Mouse (Mus musculus) thymus, adult 18-20 months (tissue): ENCODE results near the gene Pcp4l1.
"Not testable (repeated sequence)": the region's sequence is repeated elsewhere in the genome, so short reads cannot be mapped to it uniquely, and the experiment has no call there.

Source experiments
- DNase-seq, 2 experiments: peaks; one replicate each; pipeline ENCODE4 v3.0.0; 2022; ENCODE audit warnings: mixed read lengths in 2 of 2

Pcp4l1 gene

DNA sequence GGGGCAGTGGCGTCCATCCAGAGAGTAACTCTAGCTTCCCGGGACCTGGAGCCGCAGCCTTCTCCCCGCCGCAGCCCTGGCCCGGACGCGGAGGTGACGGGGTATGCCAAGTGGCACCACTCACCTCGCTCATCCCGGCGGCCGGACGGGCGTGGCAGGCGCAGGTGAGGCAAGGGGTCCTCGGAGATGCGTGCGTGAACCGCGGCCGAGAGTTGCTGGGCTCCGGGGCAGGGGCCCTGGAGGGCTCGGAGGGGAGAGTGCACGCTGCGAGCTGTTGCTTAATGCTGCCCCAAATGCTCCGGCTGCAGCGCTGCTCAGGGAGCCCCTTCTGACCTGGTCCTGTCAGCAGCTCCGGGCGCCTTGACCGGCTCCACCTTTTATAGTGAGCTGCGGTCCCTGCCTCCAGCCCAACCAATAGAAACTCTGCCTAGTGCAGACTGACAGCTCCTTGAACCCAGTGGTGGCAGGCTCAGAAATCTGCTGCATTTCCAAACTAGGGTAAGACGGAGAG lies at the start of gene Pcp4l1:
Gene Pcp4l1 (minus strand): TSS at position 382 of the 511 bp plus-strand sequence.
- DNase-seq = no peak

DNA sequence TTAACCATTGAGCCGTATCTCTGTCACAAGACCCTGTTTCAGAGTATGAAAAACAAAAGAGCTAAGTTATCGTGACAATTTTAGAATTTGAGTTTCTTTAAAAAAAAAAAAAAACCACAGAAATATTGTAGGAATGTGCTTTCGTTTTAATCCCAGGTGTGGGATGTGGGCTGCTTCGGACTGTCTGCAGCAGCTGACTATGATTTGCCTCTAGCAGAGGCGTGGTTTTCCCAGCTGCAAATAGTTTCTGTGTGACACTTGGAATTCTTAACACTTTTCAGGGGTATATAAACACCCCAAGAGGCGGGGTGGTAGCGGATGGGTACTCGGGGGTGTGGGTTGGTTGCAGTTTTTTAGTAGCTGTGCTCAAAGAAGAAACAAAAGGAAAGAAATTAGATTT lies 49.3 kb upstream of the Pcp4l1 start:
- DNase-seq = no peak

- not testable (repeated sequence) for DNase-seq
Measured at GRCm38 (mm10) chr1:171241952-171242351, 45.9 kb upstream of the Pcp4l1 start.

- no peak for DNase-seq
Measured at GRCm38 (mm10) chr1:171240911-171241310, 44.8 kb upstream of the Pcp4l1 start.

GRCm38 (mm10) chr1:171239992-171240744 lies 44.1 kb upstream of the Pcp4l1 start:
- DNase-seq = no peak

DNA sequence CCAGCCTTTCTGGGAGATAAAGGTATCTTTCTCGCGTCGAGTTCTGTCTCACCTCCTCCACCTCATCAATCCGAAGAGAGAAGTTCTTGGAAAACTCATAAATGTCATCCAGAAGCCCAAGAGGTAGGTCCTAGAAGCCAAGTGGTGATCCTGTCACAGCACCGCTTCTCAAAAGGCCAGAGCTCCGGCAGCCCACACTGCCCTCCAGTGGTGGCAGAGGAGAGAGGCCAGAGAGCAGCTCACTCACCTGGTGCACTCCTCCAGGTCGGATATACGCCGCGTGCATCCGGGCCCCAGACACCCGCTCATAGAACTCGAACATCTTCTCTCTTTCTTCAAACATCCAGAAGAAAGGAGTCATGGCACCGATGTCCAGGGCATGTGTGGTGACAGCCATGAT lies 42.4 kb upstream of the Pcp4l1 start:
- no peak for DNase-seq

DNA sequence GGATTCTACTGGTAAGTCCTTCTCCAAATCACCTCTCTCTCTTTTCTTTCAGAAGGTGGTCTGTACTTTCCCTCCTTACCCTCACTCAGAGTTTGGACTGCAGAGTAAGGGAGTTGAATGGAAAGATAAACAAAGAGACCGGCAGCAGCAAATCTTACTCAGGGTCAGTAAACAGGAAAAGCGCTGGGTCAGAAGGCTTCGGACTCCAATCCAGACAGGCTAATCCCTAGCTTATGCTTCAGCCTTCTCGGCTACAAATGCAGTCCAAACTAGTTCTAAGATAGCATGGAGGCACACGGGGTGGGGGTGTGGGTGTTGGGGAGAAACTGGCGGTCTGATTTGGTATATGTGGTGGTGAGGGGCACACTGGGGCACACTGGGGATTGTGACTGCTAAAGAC lies 41.4 kb upstream of the Pcp4l1 start:
- no peak for DNase-seq

DNA sequence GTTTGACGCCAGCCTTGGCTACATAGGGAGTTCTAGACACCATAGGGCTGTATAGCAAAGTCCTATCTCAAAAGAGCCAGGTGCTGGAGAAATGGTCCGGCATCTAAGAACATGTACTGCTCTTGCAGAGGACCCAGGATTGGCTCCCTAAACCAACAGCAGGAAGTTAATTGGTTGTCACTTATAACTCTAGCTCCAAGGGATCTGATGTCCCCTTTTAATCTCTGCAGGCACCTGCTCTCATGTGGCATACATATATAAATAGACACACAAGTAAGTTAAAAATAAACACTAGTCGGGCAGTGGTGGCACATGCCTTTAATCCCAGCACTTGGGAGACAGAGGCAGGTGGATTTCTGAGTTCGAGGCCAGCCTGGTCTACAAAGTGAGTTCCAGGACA lies 39.7 kb upstream of the Pcp4l1 start:
- no peak for DNase-seq

DNA sequence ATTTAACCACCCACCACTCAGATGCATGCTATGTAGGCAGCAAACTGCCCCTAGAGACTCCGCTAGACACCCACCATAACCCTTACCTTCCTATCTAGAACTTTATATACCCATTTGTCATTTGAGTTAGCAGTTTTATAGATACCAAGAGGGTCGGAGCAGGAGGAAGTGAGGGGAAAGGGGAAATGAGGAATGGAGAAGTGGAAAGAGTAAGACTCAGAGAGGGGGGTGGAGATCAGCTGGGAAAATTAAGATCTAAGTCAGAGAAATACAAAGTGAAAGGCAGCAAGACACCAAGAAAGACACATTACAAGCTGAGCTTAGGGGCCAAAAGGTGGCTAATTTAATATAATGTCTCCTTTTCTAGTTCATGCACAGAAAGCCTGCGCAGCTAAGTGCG lies 38.5 kb upstream of the Pcp4l1 start:
- DNase-seq = no peak

DNA sequence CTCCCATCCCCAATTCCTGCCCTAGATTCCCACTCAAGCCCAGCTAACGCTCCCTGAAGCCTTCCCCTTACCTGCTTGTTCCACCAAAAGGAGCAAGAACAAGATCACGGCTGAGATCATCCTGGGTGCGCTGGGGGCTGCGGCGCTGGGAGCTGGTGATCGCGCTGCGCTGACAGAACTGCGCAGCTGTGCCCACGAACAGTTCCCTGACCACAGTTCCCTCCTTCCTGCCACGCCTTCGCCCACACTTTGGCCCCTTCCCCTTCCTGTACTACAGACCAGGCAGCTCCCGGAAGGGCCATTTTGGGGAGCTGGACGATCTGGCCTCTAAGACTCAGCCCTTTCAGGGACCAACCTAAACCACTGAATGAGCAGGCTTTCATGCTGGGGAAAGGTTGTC lies 38.1 kb upstream of the Pcp4l1 start, which contains the start of gene Fcer1g:
Gene Fcer1g (minus strand): TSS at position 240 of the 400 bp plus-strand sequence.
- no peak for DNase-seq

DNA sequence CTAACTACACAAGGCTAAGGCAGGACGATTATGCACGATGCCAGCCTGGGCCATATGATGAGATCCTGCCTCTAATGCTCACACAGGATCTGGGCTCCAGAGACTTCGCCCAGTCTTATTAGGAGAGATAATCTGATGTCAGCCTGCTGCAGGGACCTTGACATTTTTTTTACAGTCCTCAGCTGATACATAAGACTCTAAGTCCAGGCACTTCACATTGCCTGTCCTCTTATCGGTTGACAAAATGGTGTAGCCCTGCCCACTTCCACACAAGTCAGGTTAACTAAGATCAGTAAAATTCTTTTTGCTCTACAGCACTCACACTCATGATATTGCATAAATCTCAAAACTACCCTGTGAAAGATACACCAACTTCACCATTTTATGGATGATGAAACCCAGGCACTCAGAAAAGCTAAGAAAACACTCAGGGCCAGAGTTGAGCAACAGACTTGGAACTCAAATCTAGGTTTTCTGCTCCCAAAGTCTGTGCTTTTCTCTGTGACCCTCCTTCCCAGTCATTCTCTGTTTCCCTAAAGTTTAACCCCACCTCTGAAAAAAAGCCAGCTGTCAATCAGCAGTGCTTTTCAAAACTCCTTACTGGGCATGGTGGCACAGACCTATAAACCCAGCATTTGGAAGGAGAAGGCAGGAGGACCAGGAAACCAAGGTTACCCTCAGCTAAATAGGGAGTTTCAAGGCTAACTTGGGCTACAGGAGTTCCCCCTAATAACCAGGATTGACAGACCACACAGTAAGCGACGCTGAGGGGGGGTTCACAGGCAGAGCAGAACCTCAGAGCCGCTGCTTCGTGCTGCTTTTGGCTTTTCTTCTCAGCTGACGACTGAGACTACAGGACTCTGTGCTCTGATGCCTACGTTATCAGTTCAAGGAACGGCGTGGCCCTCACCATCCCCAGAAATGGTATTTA lies 37.0 kb upstream of the Pcp4l1 start:
- DNase-seq = no peak

- no peak for DNase-seq
Measured at GRCm38 (mm10) chr1:171232348-171232747, 36.3 kb upstream of the Pcp4l1 start.

GRCm38 (mm10) chr1:171231844-171232243 lies 35.8 kb upstream of the Pcp4l1 start:
- DNase-seq = no peak

DNA sequence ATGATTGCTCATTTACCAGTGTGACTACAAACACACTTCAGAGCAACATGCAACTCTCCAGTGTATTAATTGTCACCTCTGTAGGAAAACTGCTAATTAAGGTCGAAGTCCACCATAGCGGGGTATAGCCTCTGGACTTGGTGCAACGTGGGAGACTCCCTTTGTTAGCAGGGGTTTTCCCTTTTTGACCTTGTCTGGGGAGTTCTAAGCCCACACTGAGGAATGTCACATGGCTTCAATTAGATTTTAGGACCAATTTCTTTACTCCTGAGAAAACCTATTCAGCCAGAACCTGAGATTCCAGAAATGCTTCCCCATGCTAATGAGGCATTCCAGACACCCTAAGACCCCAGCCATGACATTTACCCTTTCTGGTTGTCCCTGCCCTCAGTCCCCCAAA lies 34.1 kb upstream of the Pcp4l1 start:
- DNase-seq = no peak

DNA sequence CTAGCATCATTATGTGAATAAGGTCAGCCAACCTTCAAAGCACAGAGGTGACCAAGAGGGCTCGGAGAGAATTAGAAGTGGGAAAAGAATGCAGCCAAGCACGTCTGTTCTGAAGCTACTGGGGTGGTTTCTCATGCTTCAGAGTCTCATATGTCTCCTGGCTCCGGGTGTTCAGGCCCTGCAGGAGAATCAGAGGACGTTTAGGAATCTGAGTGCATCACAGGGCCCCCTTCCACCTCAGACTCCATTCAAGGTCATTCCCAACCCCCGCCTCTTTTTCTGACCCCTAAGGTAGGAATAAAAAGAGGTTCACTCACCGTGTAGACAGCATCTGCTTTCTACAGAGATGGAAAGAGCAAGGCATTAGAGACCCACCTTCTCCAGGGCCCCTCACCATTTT lies 33.7 kb upstream of the Pcp4l1 start:
- DNase-seq = no peak

DNA sequence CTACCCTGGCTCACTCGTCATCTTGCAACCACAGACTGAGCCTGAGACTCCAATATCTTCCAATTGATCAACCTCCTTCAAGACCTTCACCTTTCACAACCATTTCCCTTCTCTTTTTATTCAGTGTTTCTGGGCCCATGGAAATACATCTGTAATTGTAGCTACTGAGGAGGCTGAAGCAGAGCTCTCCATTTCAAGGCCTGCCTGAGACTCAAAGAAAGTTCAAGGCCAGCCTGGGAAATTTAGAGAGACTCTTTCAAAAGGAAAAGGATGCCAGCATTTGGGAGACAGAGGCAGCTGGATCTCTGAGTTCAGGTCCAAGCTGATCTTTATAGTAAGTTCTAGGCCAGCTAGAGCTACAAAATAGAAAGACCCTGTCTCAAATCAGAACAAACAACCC lies 31.8 kb upstream of the Pcp4l1 start:
- DNase-seq = no peak

- DNase-seq = no peak
Measured at GRCm38 (mm10) chr1:171226780-171227179, 30.7 kb upstream of the Pcp4l1 start.

DNA sequence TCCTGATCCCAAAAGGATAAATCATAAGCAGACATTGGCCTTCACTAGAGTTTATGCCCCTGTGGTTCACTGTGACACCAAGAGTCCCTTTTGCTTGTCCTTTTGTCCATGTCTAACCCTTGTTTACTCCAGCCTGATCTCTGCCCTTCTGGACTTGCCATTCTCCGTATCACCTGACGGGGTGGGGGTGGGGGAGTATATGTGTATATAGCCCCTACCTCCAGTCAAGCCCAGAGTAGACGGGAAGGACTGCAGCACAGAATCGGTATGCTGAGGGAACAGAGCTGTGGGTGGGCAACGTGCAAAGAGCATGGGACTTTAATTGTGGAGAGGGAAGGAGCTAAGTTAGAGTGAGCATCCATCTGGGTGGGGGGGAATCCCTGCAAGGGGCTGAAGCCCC lies 28.8 kb upstream of the Pcp4l1 start, which contains the start of gene Apoa2:
Gene Apoa2 (plus strand): TSS at position 198 of the 400 bp plus-strand sequence.
- DNase-seq = no peak

DNA sequence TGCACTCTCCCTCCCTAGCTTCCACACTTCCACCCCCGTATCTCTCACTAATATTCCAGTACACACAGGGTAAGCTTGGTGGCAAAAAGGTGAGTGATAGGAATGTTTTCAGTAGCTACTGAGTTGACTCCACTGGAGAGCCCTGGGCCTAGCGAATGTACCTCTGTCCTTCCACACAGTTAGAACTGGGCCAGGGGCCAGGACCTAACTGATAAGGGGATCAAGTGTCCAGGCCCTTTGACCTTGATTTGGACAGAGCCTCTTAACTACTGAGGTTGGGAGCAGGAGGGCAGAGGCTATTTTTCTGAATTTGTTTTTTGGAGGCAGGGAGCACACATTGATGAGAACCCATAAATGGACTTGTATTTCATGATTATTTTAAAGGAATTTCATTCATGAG lies 27.7 kb upstream of the Pcp4l1 start:
- DNase-seq = no peak

- DNase-seq = no peak
Measured at GRCm38 (mm10) chr1:171223168-171223567, 27.1 kb upstream of the Pcp4l1 start.

GRCm38 (mm10) chr1:171222238-171223155 lies 26.4 kb upstream of the Pcp4l1 start, which contains the start of gene Tomm40l:
Tomm40l (minus strand) TSS chr1:171222514.
- DNase-seq = peak; percentile 89 to 96
